Mouse (Mus musculus) heart, embryonic 10.5 days (tissue): ENCODE data around the gene Krt76. TPM values are rescaled to one million over a fixed set of nuclear protein-coding genes. Genes with fewer than 3 reads are reported as not detected.

Source experiments
- DNase-seq: peaks from one replicate; pipeline ENCODE4 v3.0.0-alpha.2; 2017; ENCODE audit warnings: low spot score
- H3K27ac ChIP-seq: fragments of 300-500 bp; sonication (generic); 2 replicates; pipeline ENCODE4 v1.5.1; 2016; ENCODE audit warnings: mild to moderate bottlenecking
- H3K27me3 ChIP-seq: fragments of 300-500 bp; sonication (generic); 2 replicates; pipeline ENCODE4 v1.6.1; 2016; ENCODE audit warnings: mild to moderate bottlenecking; ENCODE audit not compliant: poor library complexity, insufficient read depth, severe bottlenecking
- H3K36me3 ChIP-seq: fragments of 300-500 bp; sonication (generic); 2 replicates; pipeline ENCODE4 v1.6.1; 2016; ENCODE audit warnings: mild to moderate bottlenecking, moderate library complexity
- H3K4me1 ChIP-seq: fragments of 300-500 bp; sonication (generic); 2 replicates; pipeline ENCODE4 v1.6.1; 2016; ENCODE audit warnings: mild to moderate bottlenecking
- H3K4me3 ChIP-seq: fragments of 300-500 bp; sonication (generic); 2 replicates; pipeline ENCODE4 v1.5.1; 2016; ENCODE audit warnings: mild to moderate bottlenecking, moderate library complexity
- H3K9me3 ChIP-seq: fragments of 300-500 bp; sonication (generic); 2 replicates; pipeline ENCODE4 v1.6.1; 2016; ENCODE audit warnings: mild to moderate bottlenecking, moderate library complexity
- WGBS: fragments of 180-500 bp; shearing (Covaris S2); methylation state at CpG from one replicate; pipeline ENCODE4 v1.1.7; 2016; 5-methylcytosine and 5-hydroxymethylcytosine counted together
- polyA plus RNA-seq: library from polyadenylated mRNA; unstranded; fragments of >200 nt; fragmentation: Nextera tagmentation; extraction: Ambion mirVana; gene quantifications from 2 replicates; pipeline ENCODE4 v1.2.1, GENCODE M21; 2016

Krt76 gene
- polyA plus RNA-seq, result not detected in 2 replicates

DNA sequence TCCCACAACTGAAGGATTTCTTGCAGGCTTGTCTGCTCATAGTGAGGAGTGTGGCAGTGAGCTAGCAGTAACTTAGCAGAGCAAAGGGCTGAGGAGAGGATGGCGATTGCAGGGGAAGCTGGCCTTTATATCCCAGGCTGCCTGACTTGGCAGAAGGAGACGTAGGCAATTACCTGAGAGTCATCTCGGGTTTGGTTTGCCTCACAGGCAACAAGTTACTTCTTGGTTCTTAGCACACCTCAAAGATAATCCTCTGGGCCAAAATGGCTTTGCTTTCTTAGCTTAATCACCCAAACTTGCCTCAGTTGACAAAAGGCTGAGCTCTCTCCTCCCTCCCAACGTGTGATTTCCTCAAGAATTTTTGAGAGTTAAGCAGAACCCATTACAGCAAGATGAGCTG lies at the start of gene Krt76:
Krt76 (minus strand) TSS at position 101 of the 400 bp plus-strand sequence.
- Histone ChIP-seq H3K9me3 (no peaks in the 10 kb centered on the region), H3K4me1 (peaks cover 5% of the 10 kb centered on the region; the same call in 1 of the 2 replicates), H3K36me3 (no peaks in the 10 kb centered on the region), H3K27ac (no peak within 1 kb of the TSS), H3K27me3 (peaks cover 4% of the 10 kb centered on the region; the same call in 1 of the 2 replicates), H3K4me3 (no peak within 1 kb of the TSS)
- WGBS, result 45% methylated on average over 4 of the region's 4 CpGs
- no peak for DNase-seq

- no peak overlapping the region for H3K4me3 ChIP-seq
- H3K27ac ChIP-seq, result 0 out of 2 replicates have a peak overlapping the region, but pooled peaks have one; percentile 32
- no peaks in the 10 kb centered on the region for H3K36me3 ChIP-seq
- 35% methylated on average over 8 of the region's 8 CpGs for WGBS
- H3K4me1 ChIP-seq, result peaks cover 42% of the 10 kb centered on the region
- DNase-seq, result peak; percentile 79
- no peaks in the 10 kb centered on the region for H3K9me3 ChIP-seq
- peaks cover 27% of the 10 kb centered on the region for H3K27me3 ChIP-seq
These were observed 49.2 kb upstream of the Krt76 start for GRCm38 (mm10) chr15:101941948-101942347.

- 45% methylated on average over 6 of the region's 6 CpGs for WGBS
- H3K4me1 ChIP-seq, result peaks cover 40% of the 10 kb centered on the region
- H3K9me3 ChIP-seq, result no peaks in the 10 kb centered on the region
- H3K36me3 ChIP-seq, result no peaks in the 10 kb centered on the region
- H3K4me3 ChIP-seq, result no peak within 1 kb of the TSS
- no peak for DNase-seq
- peak within 1 kb of the TSS; percentile 38; the same call in 1 of the 2 replicates for H3K27ac ChIP-seq
- H3K27me3 ChIP-seq, result peaks cover 24% of the 10 kb centered on the region
These were observed 47.6 kb upstream of the Krt76 start, which contains the start of gene Krt79 for GRCm38 (mm10) chr15:101940274-101940829. Krt79 (minus strand) TSS chr15:101940324.

DNA sequence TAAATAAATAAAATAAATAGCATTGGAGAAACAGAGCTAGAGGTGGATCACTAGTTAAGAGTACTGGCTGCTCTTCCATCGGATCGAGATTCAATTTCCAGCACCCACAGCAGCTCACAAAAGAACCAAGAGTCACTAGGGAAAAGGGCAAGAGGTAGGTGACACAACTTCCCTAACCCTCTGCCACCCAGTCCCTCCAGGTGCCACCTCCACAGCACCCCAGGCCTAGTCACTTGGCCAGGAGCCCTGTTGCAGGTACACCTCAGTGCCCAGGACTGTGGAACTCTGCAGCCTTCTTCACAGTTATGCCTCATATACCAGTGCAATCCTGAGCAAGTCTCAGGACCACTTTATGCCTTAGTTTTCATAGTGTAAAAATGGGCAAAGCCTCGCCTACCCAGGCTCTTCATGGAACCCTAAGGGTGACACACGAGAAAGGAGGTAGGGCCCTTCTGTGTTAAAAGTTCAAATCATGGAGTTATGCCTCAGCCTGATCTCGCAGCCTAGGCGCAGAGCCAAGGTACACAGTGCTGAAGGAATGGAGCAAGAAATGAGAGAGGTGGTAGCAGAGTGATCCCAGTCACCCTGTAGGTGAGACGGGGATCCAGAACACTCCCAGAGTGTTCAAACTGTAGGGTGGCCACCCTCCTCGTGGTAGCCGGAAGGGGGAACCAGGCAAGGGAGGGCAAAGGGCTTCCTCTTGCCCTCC lies 46.0 kb upstream of the Krt76 start:
- H3K36me3 ChIP-seq, result no peaks in the 10 kb centered on the region

GRCm38 (mm10) chr15:101933024-101933423 lies 40.3 kb upstream of the Krt76 start:
- no peak overlapping the region for H3K27ac ChIP-seq
- H3K4me1 ChIP-seq, result peaks cover 19% of the 10 kb centered on the region
- no peak overlapping the region for H3K4me3 ChIP-seq
- H3K27me3 ChIP-seq, result peaks cover 42% of the 10 kb centered on the region
- no peak for DNase-seq
- WGBS, result 77% methylated on average over 6 of the region's 6 CpGs
- no peaks in the 10 kb centered on the region for H3K36me3 ChIP-seq
- H3K9me3 ChIP-seq, result no peaks in the 10 kb centered on the region

More for the DNA sequence above, 46.0 kb upstream of the Krt76 start:
- no peak overlapping the region for H3K4me3 ChIP-seq
- H3K4me1 ChIP-seq, result peaks cover 36% of the 10 kb centered on the region
- WGBS, result 80% methylated on average over 9 of the region's 9 CpGs
- no peak overlapping the region for H3K27ac ChIP-seq
- H3K9me3 ChIP-seq, result no peaks in the 10 kb centered on the region
- DNase-seq, result no peak
- H3K27me3 ChIP-seq, result peaks cover 17% of the 10 kb centered on the region

- peak overlapping the region; percentile 52 for H3K4me3 ChIP-seq
- H3K27me3 ChIP-seq, result peaks cover 54% of the 10 kb centered on the region
- H3K4me1 ChIP-seq, result peaks cover 19% of the 10 kb centered on the region
- 1% methylated on average over 17 of the region's 17 CpGs for WGBS
- H3K27ac ChIP-seq, result peak overlapping the region; percentile 32; the same call in 1 of the 2 replicates
- no peak for DNase-seq
- H3K36me3 ChIP-seq, result no peaks in the 10 kb centered on the region
- no peaks in the 10 kb centered on the region for H3K9me3 ChIP-seq
These were observed 36.9 kb upstream of the Krt76 start for GRCm38 (mm10) chr15:101929666-101930065.

DNA sequence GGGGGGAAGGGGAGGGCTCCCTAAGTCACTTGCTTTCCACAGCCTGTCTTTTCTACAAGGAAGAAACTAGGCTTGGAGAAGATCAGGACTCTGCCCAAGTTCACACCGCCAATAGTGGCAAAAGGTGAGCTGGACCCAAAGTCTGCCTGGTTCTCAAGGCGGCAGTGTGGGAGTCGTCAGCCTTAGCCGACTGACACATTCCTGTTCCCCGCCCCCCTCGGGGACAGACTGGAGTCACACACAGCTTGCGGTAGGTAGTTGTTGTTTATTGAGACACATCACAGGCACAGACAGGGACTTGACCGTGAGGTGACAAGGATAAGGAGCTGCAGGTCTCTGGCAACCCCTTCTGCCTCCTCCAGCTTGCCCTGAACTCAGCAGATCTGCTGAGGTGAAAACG lies 36.4 kb upstream of the Krt76 start:
- WGBS, result 6% methylated on average over 9 of the region's 9 CpGs
- no peak overlapping the region for H3K27ac ChIP-seq
- DNase-seq, result no peak

DNA sequence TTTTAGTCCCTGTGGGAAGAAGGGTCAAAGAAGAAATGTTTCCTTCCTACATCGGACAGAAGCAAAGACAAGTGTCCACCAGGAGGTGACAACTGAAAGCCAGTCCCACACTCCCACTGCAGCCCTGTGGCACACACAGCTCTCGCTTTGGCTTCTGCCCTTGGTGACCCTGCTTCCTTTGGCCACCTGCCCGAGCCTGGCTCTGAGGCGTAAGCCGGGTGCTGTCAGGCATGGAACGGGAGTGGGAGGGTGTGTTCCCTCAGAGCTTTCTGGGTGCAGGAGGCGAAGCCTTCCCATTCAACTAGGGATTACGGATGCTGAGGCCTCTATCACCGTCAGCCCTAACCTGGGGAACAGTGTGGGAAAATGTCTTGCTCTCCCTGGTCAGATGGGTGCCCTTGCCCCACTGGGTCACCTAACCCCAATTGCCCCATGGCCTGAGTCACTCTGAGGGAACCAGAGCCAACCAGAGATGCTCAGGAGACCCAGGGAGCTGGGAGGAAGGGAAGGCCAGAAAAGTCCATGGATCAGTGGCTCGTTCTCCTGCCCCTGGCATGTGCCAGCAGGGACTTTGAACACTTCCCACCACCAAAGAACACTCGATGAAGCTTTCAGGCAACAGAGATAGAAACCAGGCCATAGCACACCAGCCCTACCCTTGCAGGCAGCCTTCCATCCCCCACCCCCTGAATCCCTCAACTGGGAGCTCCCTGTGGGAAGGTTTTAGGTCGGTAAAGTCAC lies 34.8 kb upstream of the Krt76 start:
- Histone ChIP-seq H3K27ac (no peak overlapping the region), H3K27me3 (peaks cover 63% of the 10 kb centered on the region), H3K4me1 (peaks cover 19% of the 10 kb centered on the region), H3K9me3 (no peaks in the 10 kb centered on the region), H3K4me3 (no peak overlapping the region), H3K36me3 (no peaks in the 10 kb centered on the region)
- DNase-seq, result no peak
- 69% methylated on average over 12 of the region's 12 CpGs for WGBS

More for the DNA sequence above, 36.4 kb upstream of the Krt76 start:
- Histone ChIP-seq H3K4me1 (peaks cover 19% of the 10 kb centered on the region), H3K9me3 (no peaks in the 10 kb centered on the region), H3K4me3 (peak overlapping the region; percentile 52), H3K36me3 (no peaks in the 10 kb centered on the region), H3K27me3 (peaks cover 60% of the 10 kb centered on the region)

DNA sequence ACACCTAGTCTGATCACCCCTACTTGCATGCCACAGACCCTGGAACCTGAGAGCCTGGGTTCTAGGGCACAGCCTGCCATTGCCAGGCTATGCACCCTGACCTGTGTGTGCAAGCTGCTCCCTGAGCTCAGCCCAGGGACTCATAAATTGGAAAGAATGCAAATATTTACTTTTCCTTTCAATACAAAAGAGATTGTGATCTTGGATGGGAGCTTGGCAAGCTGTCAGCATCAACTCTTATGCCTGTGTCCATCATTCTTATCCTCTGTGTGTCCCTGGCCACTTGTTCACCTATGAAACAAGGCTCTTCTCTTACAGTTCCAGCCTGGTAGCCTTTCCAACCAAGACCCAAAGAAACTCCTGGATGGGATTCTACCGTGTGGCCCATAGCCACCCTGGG lies 32.3 kb upstream of the Krt76 start:
- no peak for DNase-seq
- Histone ChIP-seq H3K4me1 (peaks cover 12% of the 10 kb centered on the region), H3K27ac (no peak overlapping the region), H3K4me3 (no peak overlapping the region), H3K27me3 (peaks cover 39% of the 10 kb centered on the region; the same call in 1 of the 2 replicates), H3K9me3 (no peaks in the 10 kb centered on the region), H3K36me3 (no peaks in the 10 kb centered on the region)
- 89% methylated on average over 1 of the region's 1 CpGs for WGBS

- Histone ChIP-seq H3K4me3 (no peak within 1 kb of the TSS), H3K9me3 (no peaks in the 10 kb centered on the region), H3K27ac (peak within 1 kb of the TSS; percentile 16; the same call in 1 of the 2 replicates), H3K27me3 (peaks cover 37% of the 10 kb centered on the region; the same call in 1 of the 2 replicates), H3K36me3 (no peaks in the 10 kb centered on the region), H3K4me1 (peaks cover 8% of the 10 kb centered on the region)
- WGBS, result 69% methylated on average over 11 of the region's 11 CpGs
- no peak for DNase-seq
These were observed 31.9 kb upstream of the Krt76 start, which contains the start of gene Krt4 for GRCm38 (mm10) chr15:101924635-101925034. Krt4 (minus strand) TSS chr15:101924735.

GRCm38 (mm10) chr15:101922296-101922695 lies 29.6 kb upstream of the Krt76 start:
- no peaks in the 10 kb centered on the region for H3K4me1 ChIP-seq
- H3K9me3 ChIP-seq, result no peaks in the 10 kb centered on the region
- no peak for DNase-seq
- H3K27me3 ChIP-seq, result peaks cover 37% of the 10 kb centered on the region; the same call in 1 of the 2 replicates
- H3K36me3 ChIP-seq, result no peaks in the 10 kb centered on the region
- H3K4me3 ChIP-seq, result no peak overlapping the region
- WGBS, result 85% methylated on average over 2 of the region's 2 CpGs
- no peak overlapping the region for H3K27ac ChIP-seq

GRCm38 (mm10) chr15:101916072-101916471 lies 23.4 kb upstream of the Krt76 start:
- 76% methylated on average over 2 of the region's 2 CpGs for WGBS
- H3K9me3 ChIP-seq, result no peaks in the 10 kb centered on the region

More at GRCm38 (mm10) chr15:101916072-101916471, 23.4 kb upstream of the Krt76 start:
- Histone ChIP-seq H3K27me3 (peaks cover 20% of the 10 kb centered on the region), H3K4me3 (no peak overlapping the region), H3K27ac (no peak overlapping the region), H3K36me3 (no peaks in the 10 kb centered on the region), H3K4me1 (no peaks in the 10 kb centered on the region)
- no peak for DNase-seq
